Mouse (Mus musculus) liver, embryonic 14.5 days (tissue): ENCODE results near the gene Ush2a.

Source experiments
- CTCF ChIP-seq: IDR thresholded peaks from 2 replicates; pipeline ENCODE4 v1.5.1; 2016; ENCODE audit warnings: antibody characterized with exemption, low read depth, control low read depth
- EP300 ChIP-seq: IDR thresholded peaks from 2 replicates; pipeline ENCODE4 v1.6.1; 2016; ENCODE audit warnings: antibody characterized with exemption, low read depth

DNA sequence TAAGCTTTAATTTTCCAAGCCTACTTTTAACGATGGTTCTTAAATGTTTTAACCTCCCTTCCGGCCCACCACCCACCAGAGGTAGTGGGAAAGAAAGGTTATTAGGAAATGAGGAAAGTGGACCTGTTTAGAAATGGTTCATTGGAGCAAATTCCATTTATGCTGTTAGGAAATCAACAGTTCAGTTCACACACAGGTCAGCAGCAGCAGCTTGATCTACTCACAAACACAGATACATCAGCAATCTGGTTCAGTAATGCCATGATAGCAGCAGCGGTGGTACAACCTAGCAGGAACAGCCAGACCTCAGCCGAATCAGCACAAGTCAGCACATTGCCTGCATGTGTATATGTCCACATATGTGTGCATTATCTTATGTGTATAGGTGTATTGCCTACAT is 748.8 kb downstream of the Ush2a start:
- TF ChIP-seq CTCF, result no peak
- TF ChIP-seq EP300, result no peak
